In the genomic region with DNA sequence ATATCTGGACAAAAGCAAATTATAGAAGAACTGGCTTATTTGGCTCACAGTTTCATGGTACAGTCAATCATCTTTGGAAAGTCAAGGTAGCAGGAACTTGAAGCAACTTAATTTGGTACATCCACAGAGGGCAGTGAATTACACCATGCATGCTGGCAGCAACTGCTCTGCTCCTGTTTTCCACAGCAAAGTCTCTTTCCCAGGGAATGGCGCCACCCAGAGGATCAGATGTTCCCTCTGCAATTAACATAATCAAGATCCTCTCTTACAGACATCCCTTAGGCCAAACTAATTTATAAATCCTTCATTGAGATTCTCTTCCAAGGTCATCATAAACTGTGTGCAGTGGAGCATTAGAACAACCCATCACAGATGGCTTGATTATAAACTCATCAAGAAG, we compare ENCODE assay signal across 10 mouse cellular contexts. TPM values are rescaled to one million over a fixed set of nuclear protein-coding genes. Genes with fewer than 3 reads are reported as not detected.
DNase-seq lines count a peak whose midpoint lies in the region; ATAC-seq lines count a peak whose summit lies in the region.
"Had no signal": no experiment of that assay in that cellular context is flagged by ENCODE, and none has a peak within 500 bp of the region (broad histone marks: within the 10 kb centered on the region; RNA-seq: fewer than 3 reads in every experiment).

No protein-coding gene starts in this region.

- no peaks in the 10 kb centered on the region for H3K4me1 ChIP-seq in kidney, embryonic 16.5 days (ENCODE audit: insufficient read depth, low read length)
- no peaks in the 10 kb centered on the region for H3K4me1 ChIP-seq in midbrain, embryonic 11.5 days (ENCODE audit: control insufficient read depth, insufficient read depth, low read length)

- H3K27me3 ChIP-seq in kidney, embryonic 16.5 days (ENCODE audit: insufficient read depth, low read length), result no peaks in the 10 kb centered on the region
- no peaks in the 10 kb centered on the region for H3K27me3 ChIP-seq in midbrain, embryonic 11.5 days (ENCODE audit: control insufficient read depth, insufficient read depth, low read length)

- H3K9me3 ChIP-seq in kidney, embryonic 16.5 days (ENCODE audit: low read length), result no peaks in the 10 kb centered on the region
- H3K9me3 ChIP-seq in midbrain, embryonic 11.5 days (ENCODE audit: control insufficient read depth, low read length), result no peaks in the 10 kb centered on the region

- peak; percentile 9 for DNase-seq in adrenal gland, adult 2 months
- DNase-seq in adrenal gland, adult 8-10 months, result no peak
- peak; percentile 55 for DNase-seq in kidney, adult 18-20 months
- DNase-seq in left cerebral cortex, postnatal 25 days (ENCODE audit: low spot score in 2 of 2), result peak; percentile 37 to 54
- DNase-seq in midbrain, embryonic 11.5 days (ENCODE audit: low spot score, missing footprints), result no peak

- H3K4me2 ChIP-seq in kidney, embryonic 16.5 days (replicated peaks; ENCODE audit: low read depth, low read length), result no peak overlapping the region
- H3K4me2 ChIP-seq in midbrain, embryonic 11.5 days, result no peak overlapping the region

- no peak overlapping the region for H3K27ac ChIP-seq in kidney, embryonic 16.5 days (ENCODE audit: low read length)
- H3K27ac ChIP-seq in midbrain, embryonic 11.5 days (ENCODE audit: low read depth, low read length), result no peak overlapping the region

- intact Hi-C loops in left cerebral cortex, postnatal 25 days (cut with DNase I), result loop anchor here (5.0 to 10.0 kb wide), 4 partner anchors 88 to 588 kb away; a partner anchor contains a TSS

- WGBS in kidney, embryonic 16.5 days, result 28% methylated on average over 1 of the region's 1 CpGs
- 13% methylated on average over 1 of the region's 1 CpGs for WGBS in midbrain, embryonic 11.5 days

- H3K36me3 ChIP-seq in kidney, embryonic 16.5 days (ENCODE audit: insufficient read depth, low read length), result no peaks in the 10 kb centered on the region
- no peaks in the 10 kb centered on the region for H3K36me3 ChIP-seq in midbrain, embryonic 11.5 days (ENCODE audit: control insufficient read depth, insufficient read depth, low read length)

- ATAC-seq in kidney, embryonic 16.5 days (ENCODE audit: low FRiP score, low TSS enrichment), result no peak
- ATAC-seq in hematopoietic stem cell, adult 5-6 weeks (replicated peaks in 1 of 2; ENCODE audit: insufficient read depth in 1 of 2, low FRiP score in 2 of 2, low TSS enrichment in 1 of 2, low read depth in 1 of 2, poor library complexity in 2 of 2, severe bottlenecking in 2 of 2), result peak; percentile 56 to 64; a peak in 3 of 4 replicates
- ATAC-seq in monocyte, adult 5-6 weeks (replicated peaks; ENCODE audit: insufficient number of reproducible peaks, low FRiP score, low TSS enrichment, poor library complexity, severe bottlenecking), result no peak
- no peak for ATAC-seq in midbrain, embryonic 11.5 days (ENCODE audit: low FRiP score)

- H3K9ac ChIP-seq in kidney, embryonic 16.5 days (replicated peaks; ENCODE audit: low read length), result no peak overlapping the region
- no peak overlapping the region for H3K9ac ChIP-seq in midbrain, embryonic 11.5 days (ENCODE audit: low read length)

- no peak overlapping the region for H3K4me3 ChIP-seq in kidney, embryonic 16.5 days (ENCODE audit: low read length)
- H3K4me3 ChIP-seq in midbrain, embryonic 11.5 days (ENCODE audit: low read depth, low read length), result no peak overlapping the region

RNA-seq across cellular contexts. Expression of a gene that starts 16.3 kb away (rescaled TPM):
- 1 to 10 TPM in 1 of 2 experiments, not detected in 1; 1.2 TPM for total RNA-seq in adrenal gland, adult 2 months (2021)
- not detected in 2 replicates for polyA plus RNA-seq in adrenal gland, adult 2 months (2012; rRNA removed)
- under 1 TPM in 2 of 4 experiments, not detected in 2; 0.09 to 0.16 TPM for total RNA-seq in adrenal gland, adult 8-10 months (2022)
- polyA plus RNA-seq in kidney, embryonic 16.5 days (2015; fragmentation: Nextera tagmentation; extraction: Ambion mirVana), result 19.8 and 28.2 TPM in 2 replicates
- total RNA-seq in hematopoietic stem cell, adult 5-6 weeks (2017), result not detected in 2 replicates
- total RNA-seq in left cerebral cortex, postnatal 25 days (2021), result not detected
- not detected in 3 replicates for total RNA-seq in monocyte, adult 5-6 weeks (2017)
- not detected in 2 replicates for polyA plus RNA-seq in midbrain, embryonic 11.5 days (2014; fragmentation: Nextera tagmentation; extraction: Ambion mirVana)
- total RNA-seq: heart, postnatal 10 days had no signal
- polyA plus RNA-seq: spleen, adult 2 months had no signal

Comparison
In these comparisons a context has a peak if more than half of its experiments do, and no peak if none do; other contexts are left out.
1. DNase-seq: peak in adrenal gland, adult 2 months (single experiment), kidney, adult 18-20 months (single experiment) and left cerebral cortex, postnatal 25 days (2 of 2); none in adrenal gland, adult 8-10 months (single experiment) and midbrain, embryonic 11.5 days (single experiment).
2. ATAC-seq: peak in hematopoietic stem cell, adult 5-6 weeks (2 of 2); none in kidney, embryonic 16.5 days (single experiment), monocyte, adult 5-6 weeks (single experiment) and midbrain, embryonic 11.5 days (single experiment).